Mouse (Mus musculus) megakaryocyte, adult 5-6 weeks (primary cell): ENCODE data around the gene Bmp2k. TPM values are rescaled to one million over a fixed set of nuclear protein-coding genes. Genes with fewer than 3 reads are reported as not detected.

Source experiments
- ATAC-seq: 2 replicates; pipeline ENCODE4 v1.8.0; 2016; ENCODE audit warnings: mild to moderate bottlenecking, inconsistent platforms; ENCODE audit not compliant: poor library complexity, severe bottlenecking
- total RNA-seq, 2 experiments: library from RNA; stranded (forward) in 1 of 2; stranded (reverse) in 1 of 2; fragments of 153-499, 151-499 nt in 1 of 2; fragments of 221-1000, 200-1000 nt in 1 of 2; gene quantifications; 2 replicates each; pipeline versions ENCODE4 v1.2.3 to v1.2.4; 2015 to 2017

Bmp2k gene
- total RNA-seq, 2 experiments from 2014 or later = 33.7 to 74.8 TPM

DNA sequence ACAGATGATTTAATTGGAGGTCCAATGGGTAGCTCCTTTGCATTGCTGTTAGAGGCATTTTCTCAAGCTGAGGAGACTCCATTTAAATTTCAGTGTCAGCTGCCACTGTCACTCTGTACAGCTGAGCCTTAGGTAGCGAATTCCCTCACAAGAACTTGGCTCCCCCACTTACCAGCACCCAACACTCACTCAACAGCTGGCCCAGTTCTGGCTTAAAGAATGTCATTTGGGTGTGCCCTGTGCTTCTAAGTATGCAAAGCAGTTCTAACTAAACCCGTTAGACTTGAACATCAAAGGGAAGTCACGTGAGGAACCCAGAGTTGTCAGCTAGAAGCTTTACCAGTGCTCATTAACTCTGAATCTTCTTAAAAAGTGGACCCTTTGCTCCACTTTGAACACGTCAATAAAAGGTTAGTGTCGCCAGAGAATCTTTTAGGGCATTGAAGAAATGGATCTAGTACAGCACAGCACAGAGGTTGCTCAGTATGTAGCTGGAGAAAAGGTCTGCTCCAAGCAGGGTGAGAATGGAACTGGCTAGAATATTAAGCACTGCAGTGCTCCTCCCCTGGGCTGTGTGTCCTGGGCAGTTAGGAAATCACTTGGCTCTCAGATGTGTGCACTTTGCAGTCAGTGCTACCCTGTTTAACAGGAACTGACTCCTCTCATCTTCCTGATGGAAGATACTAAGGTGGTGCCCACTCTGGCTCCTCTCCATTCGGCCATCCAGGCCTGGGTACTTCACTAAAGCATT lies 92.7 kb downstream of the Bmp2k start:
- no peak for ATAC-seq

DNA sequence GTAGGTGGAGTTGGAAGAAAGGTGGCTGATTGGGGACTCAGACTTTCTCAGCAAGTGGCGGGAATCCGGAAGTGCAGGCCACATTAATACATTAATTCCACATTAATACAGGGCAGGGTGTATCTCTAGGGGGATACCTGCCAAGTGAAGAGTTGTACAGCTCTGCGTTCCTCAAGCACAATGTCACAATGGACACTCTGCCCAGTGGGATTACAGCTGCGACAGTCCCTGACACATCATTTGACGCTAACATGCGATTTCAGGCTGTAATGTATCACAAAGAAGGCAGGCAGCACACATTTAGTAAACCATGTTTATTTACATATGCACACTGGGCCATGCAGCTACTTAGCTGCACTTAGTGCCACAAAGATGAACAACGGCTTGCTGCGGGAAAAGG lies 95.5 kb downstream of the Bmp2k start:
- no peak for ATAC-seq

DNA sequence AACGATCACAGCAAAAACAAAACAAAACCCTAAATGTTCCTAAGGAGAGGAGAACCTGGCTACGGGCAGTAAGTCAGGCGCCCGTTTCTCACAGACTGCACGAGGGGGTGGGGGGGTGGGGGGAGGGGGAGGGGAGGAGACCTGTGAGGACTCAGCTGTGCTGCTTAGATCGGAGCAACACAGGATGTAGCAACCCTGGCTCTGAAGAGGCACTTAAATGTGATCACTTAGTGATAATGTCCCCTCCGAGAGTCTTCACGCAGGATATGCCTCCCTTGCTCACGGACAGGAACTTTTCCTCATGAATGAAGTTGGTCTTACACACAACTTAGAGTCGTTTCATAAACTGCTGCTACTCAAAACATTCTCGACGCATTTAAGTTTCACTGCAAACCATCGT lies 97.8 kb downstream of the Bmp2k start:
- no peak for ATAC-seq

DNA sequence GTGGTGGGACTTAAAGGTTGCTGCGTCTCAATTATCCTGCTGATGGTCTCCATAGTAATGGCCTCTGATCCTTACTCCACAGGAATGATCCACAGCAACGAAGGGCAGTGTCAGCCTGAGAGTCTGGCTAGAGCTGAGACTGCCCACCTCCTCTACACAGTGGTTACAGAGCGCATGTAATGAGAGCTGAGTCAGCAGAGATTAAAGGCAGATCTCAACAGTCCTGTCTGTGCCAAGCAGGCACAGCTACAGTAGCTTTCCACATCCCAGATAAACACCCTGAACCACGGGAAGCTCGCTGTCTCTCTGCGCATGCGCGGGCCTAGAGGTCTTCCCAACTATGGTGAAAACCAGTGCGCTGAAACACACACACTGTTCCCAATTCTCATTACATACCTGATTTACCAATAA lies 100.1 kb downstream of the Bmp2k start:
- ATAC-seq = no peak

DNA sequence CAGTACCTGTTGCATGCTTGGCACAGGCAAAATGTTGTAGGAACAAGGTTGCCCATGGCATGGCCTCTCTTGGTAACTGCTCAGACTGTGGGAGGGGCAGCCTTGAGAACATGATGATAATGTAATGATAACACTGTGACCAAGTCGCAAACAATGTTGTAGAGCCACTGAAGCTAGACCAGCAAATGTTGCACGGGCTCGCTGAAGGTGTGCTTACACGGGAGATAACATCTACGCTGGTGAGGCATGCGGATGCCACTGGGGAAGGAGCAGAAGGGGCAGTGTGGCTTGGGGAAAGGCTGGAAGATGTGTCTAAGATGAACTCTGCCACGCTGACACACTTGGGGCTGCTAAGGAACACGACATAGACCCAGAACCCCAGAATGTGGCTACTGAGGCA lies 102.5 kb downstream of the Bmp2k start:
- no peak for ATAC-seq

DNA sequence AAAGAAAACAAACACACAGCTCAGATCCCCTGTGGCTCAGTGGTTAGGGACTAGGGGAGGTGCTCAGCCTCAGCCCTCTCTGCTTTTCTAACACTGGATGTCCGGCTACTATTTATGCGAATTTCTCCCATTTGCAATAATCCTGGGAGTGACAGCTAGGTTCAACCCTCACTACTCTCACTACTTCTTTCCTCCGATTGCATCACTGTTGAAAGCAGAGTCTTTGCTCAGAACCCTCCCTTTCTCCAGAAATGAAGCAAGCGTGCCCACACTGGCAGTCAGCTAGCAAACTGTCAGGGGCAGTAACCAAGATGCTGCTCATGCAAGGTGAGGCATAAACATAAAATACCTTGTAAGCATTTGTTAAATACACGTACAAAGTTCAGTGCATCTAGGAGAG lies 110.8 kb downstream of the Bmp2k start:
- peak; percentile 58 for ATAC-seq

DNA sequence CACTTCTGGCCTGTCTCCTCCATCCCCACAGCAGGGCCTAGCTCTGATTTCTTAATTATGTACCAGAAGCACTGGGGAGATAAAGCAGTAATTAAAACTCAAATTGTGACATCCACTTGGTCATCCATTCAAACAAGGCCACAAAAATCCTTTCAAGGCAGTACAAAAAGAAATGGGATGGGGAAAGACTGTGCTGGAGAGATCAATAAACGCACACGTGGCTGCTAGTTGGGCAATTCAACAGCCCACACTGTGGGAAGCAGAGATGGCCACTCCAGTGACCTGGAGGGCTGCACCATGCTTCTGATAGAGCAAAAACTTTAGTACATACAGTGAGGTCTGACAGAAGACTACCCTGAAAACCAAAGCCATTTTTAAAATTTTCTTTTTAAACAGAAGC lies 112.6 kb downstream of the Bmp2k start:
- no peak for ATAC-seq

DNA sequence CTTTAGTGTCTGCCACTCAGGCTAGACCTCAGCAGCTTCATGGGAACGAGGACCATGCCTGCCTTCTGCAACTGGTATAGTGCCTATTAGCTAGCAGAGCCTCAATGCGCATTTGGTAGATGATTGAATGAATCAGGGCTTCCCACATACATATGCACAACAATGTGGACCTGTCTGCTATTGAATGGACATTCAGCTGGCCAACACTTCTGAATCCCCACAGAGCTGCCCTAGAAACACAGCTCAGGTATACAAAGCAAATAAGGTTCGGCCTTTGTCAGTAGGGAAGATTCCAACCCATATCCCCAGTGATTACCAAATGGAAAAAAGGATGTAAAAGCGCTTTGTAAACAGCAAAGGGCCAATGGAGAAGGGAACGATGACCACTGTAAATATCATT lies 113.2 kb downstream of the Bmp2k start:
- no peak for ATAC-seq

DNA sequence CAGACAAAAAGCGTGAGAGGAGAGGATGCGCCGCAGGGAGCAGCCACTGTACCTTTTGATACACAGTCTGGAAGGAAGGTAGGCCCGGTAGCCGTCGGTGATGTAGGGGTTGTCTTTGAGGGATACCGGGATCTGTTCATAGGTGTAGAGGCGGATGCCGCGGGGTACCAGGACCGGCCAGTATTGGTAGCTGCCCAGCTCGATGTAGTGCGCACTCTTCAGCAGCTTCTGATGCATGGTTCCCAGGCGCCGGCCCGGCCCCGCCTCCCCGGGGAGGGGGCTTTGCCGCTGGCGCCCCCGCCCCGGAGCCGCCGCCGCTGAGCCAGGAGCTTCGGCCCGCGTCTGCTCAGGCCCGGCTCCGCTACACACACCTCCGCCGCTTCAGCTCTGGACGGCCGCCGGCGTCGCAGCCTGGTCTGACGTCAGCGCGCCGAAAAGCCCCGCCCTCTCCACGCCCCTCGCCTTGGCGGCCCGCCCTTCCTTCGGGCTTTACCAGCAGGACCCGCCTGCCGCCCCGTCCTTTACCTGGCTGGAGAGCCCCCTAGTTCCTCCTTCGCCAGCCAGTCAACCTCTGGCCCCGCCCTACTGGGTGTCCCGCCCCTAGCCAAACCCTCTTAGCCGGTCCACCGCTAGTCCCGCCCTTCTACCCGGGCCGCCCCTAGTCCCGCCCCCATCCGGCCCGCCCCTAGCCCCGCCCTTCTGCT lies 113.9 kb downstream of the Bmp2k start, which contains the start of gene Paqr3:
TSS of gene Paqr3 (minus strand) at position 390 of the 704 bp plus-strand sequence.
- peak; percentile 93 for ATAC-seq

DNA sequence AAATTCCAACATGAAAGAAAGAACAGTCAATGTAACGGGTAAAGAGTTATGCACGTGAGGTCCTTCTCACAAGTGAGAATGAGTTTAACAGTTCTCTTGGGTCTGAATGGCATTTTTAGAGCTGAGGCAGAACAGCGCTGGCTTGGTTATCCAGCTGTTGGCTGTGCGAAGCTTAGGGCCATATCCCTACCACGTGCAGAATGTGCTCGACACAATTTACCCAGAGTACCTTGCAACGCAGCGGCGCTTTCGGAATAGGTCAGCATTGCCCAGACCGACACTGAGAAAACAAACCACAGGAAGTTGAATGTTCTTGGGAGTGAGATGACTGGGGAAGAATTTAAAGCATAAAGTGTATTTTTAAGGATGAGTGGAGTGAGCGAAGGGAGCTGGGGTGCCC lies 127.5 kb downstream of the Bmp2k start:
- no peak for ATAC-seq

DNA sequence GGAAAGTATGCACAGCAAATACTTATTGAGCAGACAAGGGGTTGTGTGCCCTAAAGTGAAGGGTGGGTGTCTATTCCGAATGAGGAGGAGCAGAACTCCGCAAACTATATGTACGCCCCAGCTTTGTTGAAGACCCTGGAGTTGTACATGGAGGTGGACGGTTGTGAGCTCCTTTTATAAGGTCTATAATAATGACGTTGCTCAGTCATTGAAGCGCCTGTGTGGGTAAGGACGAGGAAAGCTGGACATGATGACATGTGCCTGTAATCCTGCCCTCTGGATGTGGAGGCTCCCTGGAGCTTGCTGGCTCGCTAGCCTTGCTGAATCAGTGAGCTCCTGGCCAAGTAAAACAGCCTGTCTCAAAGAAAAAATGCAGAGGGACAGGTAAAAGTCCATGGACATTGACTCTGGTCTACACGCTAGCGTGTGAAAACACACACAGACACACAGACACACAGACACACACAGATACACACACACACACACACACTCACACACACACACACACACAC lies 128.0 kb downstream of the Bmp2k start:
- no peak for ATAC-seq

DNA sequence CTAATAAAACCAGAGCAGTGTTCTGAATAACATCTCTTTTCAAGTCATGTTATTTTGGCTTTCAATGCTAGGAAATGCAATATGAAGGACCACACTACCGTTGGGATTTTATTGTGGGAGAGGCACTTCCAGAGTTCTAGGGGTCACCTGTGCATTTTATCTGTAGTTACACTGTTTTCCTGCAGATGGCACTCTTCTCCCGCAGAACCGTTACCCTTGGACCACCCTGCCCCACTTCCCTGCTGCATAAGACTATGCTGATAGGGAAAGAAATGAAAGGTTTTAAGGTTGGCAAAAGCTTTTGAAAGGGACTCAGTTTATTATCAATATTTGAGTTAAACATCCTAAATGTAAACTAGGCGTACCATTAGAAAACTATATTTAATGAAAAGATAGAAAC lies 128.5 kb downstream of the Bmp2k start:
- ATAC-seq = peak; percentile 69; the same call in 1 of the 2 replicates

DNA sequence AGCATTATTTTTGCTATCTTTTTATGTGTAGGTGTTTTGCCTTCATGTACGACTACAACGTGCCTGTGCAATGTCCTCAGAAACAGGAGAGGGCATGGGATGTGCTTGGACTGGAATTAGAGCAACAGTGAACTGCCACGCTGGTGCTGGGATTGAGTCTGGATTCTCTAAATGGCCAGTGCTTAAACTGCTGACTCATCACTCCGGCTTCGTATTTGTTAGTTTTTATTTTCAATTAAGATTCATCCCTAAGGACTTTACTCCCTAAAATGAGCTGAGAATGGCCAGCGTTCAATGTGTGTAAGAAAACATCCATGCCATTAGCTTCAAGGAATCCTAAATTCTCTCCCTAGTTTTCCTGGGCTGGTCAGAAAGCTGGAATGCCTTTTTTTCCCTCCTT lies 129.8 kb downstream of the Bmp2k start:
- no peak for ATAC-seq

DNA sequence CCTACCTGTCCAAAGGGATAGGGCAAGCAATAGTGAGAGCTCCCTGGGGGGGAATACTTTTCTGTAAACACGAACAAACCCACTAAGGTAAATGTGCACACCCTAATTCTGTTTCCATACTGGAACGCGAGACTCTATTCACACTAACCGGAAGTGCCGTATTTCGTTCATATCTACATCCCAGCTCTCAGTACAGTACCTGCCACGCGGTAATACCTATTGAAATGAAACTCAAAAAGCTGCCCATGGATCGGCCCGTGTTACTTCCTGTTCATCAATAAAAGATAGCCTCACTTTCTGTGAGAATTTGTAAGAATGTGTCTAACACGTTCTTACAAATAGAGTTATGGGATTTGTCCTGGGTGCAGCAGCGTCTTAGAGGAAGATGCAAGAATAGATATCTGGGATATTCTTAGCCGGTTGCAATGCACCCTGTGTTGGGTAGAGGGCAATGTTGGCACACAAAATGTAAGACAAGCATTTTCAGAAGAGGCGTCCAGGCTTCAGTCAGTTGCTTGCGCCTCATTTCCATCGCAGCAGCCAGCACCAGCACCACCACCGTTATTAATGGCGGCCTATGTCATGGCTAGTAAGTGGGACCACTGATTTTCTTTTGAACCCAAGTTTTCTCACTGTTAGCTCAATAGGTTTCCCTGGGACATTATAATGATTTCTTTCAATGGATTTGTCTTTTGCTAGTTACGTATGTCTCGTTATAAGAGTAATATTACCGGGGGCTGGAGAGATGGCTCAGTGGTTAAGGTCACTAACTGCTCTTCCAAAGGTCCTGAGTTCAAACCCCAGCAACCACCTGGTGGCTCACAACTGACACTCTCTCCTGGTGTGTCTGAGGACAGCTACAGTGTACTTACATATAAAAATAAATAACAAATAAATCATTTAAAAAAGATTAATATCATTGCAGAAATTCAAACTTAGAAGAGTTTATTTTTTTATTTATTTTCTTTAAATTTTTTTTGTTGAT lies 131.0 kb downstream of the Bmp2k start:
- peak; percentile 85 for ATAC-seq

DNA sequence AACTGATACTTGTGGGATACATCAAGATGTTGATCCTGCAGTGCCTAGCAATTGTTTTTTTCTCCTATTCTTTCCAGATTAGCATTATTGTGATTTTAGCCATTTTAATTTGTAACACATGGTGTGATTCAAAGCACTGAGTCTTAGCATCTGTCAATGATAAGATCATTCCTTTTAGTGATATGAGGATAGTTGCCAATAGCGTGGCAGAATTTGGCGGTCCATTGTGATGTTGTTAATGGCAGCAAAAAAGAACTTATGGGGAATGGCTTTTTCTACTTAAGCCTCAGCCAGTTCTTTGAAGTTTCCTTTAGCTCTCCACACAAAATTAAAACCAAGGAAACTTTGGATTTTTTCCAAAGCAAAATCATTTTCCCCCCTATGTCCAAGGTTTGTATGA lies 132.1 kb downstream of the Bmp2k start:
- no peak for ATAC-seq

DNA sequence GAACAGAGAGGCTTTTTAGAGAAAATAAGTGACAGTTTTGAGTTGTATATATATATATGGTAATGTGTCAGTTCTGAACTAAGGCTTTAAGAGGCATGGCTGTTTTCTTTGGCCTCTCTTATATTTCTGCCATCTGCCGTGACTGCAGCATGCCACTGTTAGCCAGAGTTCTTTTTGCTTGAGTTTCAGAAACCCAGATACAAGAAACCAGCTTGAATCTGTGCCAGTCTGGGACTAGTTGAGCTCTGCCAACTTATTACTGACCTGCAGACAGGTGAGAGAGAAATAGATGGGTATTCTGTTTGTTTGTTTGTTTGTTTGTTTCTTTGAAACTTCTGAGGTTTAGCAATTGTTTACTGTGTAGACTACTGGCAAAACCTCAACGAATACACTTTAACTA lies 137.8 kb downstream of the Bmp2k start:
- ATAC-seq = no peak

Other genes starting within 250 kb of the Bmp2k start
- 256 and 288 TPM in 2 replicates for gene Anxa3, start 204.3 kb upstream of the Bmp2k start, total RNA-seq (2015)
- 148 and 165 TPM in 2 replicates for gene Anxa3, start 204.3 kb upstream of the Bmp2k start, total RNA-seq (2017)
- gene Paqr3, start 113.9 kb downstream of the Bmp2k start, total RNA-seq (2015) = 8.7 and 10.3 TPM in 2 replicates
- 5.8 and 7.4 TPM in 2 replicates for gene Paqr3, start 113.9 kb downstream of the Bmp2k start, total RNA-seq (2017)